Mouse (Mus musculus) thymus, adult 2 months (tissue): ENCODE data around the gene Tmem18.

Experiments
- CTCF ChIP-seq: fragments of 200-500 bp; IDR thresholded peaks from 2 replicates; pipeline ENCODE4 v1.5.1; 2012; ENCODE audit warnings: mild to moderate bottlenecking, control low read depth, low read length, moderate library complexity, borderline replicate concordance; ENCODE audit not compliant: control insufficient read depth, poor library complexity, insufficient read depth; ENCODE audit errors: extremely low read depth
- POLR2A ChIP-seq: fragments of 200-500 bp; IDR thresholded peaks from 2 replicates; pipeline ENCODE4 v1.6.1; 2012; ENCODE audit warnings: mild to moderate bottlenecking, low read length, control low read depth, moderate library complexity; ENCODE audit not compliant: control insufficient read depth, poor library complexity, insufficient read depth; ENCODE audit errors: extremely low read depth

GRCm38 (mm10) chr12:30581277-30581676, 2.9 kb upstream of the Tmem18 start:
- TF ChIP-seq POLR2A, result no peak
- no peak for TF ChIP-seq CTCF
